Mouse (Mus musculus) bone marrow, adult 2 months (tissue): ENCODE measurements around the gene Myd88.

Experiments used
- CTCF ChIP-seq: fragments of 200-500 bp; IDR thresholded peaks from 2 replicates; pipeline ENCODE4 v1.5.1; 2011; ENCODE audit warnings: low read length, control low read depth; ENCODE audit not compliant: control insufficient read depth, insufficient read depth
- POLR2A ChIP-seq: fragments of 200-500 bp; IDR thresholded peaks from 2 replicates; pipeline ENCODE4 v1.6.1; 2011; ENCODE audit warnings: low read depth, mild to moderate bottlenecking, control low read depth, low read length, borderline replicate concordance; ENCODE audit not compliant: control insufficient read depth

- TF ChIP-seq CTCF = no peak
- no peak for TF ChIP-seq POLR2A
Observed at GRCm38 (mm10) chr9:119334324-119334723, 6.9 kb downstream of the Myd88 start.
